Mouse (Mus musculus) heart, embryonic 12.5 days (tissue): ENCODE measurements at regions not wholly inside any gene's neighbourhood (a gene's known extent, or its start where the extent isn't known, plus 50 kb on each side); places are given as distances from the start of the nearest gene placed in this dataset.

Experiments used
- ATAC-seq: fragments of 200-750 bp; cut with Nextera tagmentation; 2 replicates; pipeline ENCODE4 v1.8.0; 2017; ENCODE audit warnings: moderate TSS enrichment, moderate library complexity; ENCODE audit not compliant: insufficient number of reproducible peaks, low FRiP score
- H3K27ac ChIP-seq: fragments of 300-500 bp; sonication (generic); 2 replicates; pipeline ENCODE4 v1.5.1; 2016; ENCODE audit warnings: mild to moderate bottlenecking, moderate library complexity; ENCODE audit not compliant: poor library complexity, severe bottlenecking
- H3K27me3 ChIP-seq: fragments of 300-500 bp; sonication (generic); replicated peaks from 2 replicates; pipeline ENCODE4 v1.6.1; 2016; ENCODE audit warnings: mild to moderate bottlenecking, moderate library complexity
- H3K36me3 ChIP-seq: fragments of 300-500 bp; sonication (generic); 2 replicates; pipeline ENCODE4 v1.6.1; 2016; ENCODE audit warnings: mild to moderate bottlenecking, moderate library complexity
- H3K4me1 ChIP-seq: fragments of 300-500 bp; sonication (generic); replicated peaks from 2 replicates; pipeline ENCODE4 v1.6.1; 2016; ENCODE audit warnings: mild to moderate bottlenecking
- H3K4me2 ChIP-seq: fragments of 300-500 bp; sonication (generic); 2 replicates; pipeline ENCODE4 v1.6.1; 2016; ENCODE audit warnings: mild to moderate bottlenecking, moderate library complexity
- H3K4me3 ChIP-seq: fragments of 300-500 bp; sonication (generic); 2 replicates; pipeline ENCODE4 v1.5.1; 2016; ENCODE audit warnings: mild to moderate bottlenecking
- H3K9ac ChIP-seq: fragments of 300-500 bp; sonication (generic); 2 replicates; pipeline ENCODE4 v1.6.1; 2016; ENCODE audit warnings: mild to moderate bottlenecking, moderate library complexity
- H3K9me3 ChIP-seq: fragments of 300-500 bp; sonication (generic); replicated peaks from 2 replicates; pipeline ENCODE4 v1.6.1; 2016; ENCODE audit warnings: mild to moderate bottlenecking, moderate library complexity
- WGBS: fragments of 180-500 bp; shearing (Covaris S2); methylation state at CpG from one replicate; pipeline ENCODE4 v1.1.7; 2016; 5-methylcytosine and 5-hydroxymethylcytosine counted together

DNA sequence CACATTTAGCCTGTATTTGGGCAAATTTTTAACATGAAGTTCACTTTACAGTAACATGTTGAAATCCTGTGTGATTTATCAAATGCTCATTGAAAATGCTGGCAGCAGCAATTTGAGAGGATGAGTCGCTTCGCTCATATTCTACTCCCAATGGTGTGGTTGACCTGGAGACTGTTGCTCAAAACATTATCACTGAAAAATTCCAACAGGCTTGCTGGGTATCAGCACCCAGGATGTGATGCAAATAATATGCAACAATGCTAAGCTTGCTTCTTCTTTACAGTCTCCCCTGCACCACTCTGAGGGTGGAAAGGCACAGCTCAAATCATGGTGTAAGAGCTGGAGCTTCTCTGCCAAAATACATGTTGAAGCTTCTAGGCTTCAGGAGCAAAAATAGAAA is 321.6 kb upstream of the Slc35b3 start:
- ATAC-seq, result no peak
- Histone ChIP-seq H3K9ac (no peak overlapping the region), H3K4me1 (peaks cover 3% of the 10 kb centered on the region; the same call in 1 of the 2 replicates), H3K4me2 (no peak overlapping the region), H3K27ac (no peak overlapping the region), H3K4me3 (no peak overlapping the region), H3K9me3 (no peaks in the 10 kb centered on the region), H3K36me3 (no peaks in the 10 kb centered on the region), H3K27me3 (no peaks in the 10 kb centered on the region)
- 84% methylated on average over 2 of the region's 2 CpGs for WGBS

DNA sequence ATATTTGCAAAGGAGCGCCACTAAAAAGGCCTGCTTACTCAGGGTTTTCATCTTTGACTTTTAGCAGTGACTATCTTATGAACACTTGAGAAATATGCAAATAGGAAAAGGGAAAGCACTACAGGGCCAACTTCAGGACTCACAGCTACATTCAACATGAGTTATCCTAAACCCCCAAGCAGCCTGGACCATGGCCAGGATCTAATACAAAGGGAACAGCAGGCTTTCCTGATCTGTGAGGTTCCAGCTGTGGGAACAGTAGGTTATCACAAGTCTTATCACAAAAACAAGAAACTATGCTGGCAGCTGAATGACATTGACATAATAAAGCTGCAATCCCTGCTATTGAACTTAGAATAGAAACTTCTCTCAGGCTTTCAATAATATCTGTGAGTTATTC is 317.4 kb upstream of the Slc35b3 start:
- H3K9ac ChIP-seq, result no peak overlapping the region
- no peak overlapping the region for H3K4me3 ChIP-seq
- ATAC-seq, result no peak; the same call in 1 of the 2 replicates
- H3K36me3 ChIP-seq, result no peaks in the 10 kb centered on the region
- no peak overlapping the region for H3K4me2 ChIP-seq
- H3K9me3 ChIP-seq, result no peaks in the 10 kb centered on the region
- no peak overlapping the region for H3K27ac ChIP-seq
- no peaks in the 10 kb centered on the region for H3K27me3 ChIP-seq
- peaks cover 3% of the 10 kb centered on the region; the same call in 1 of the 2 replicates for H3K4me1 ChIP-seq
- WGBS, result 65% methylated on average over 1 of the region's 1 CpGs

GRCm38 (mm10) chr13:39266024-39266423 is 305.3 kb upstream of the Slc35b3 start:
- Histone ChIP-seq H3K27ac (no peak overlapping the region), H3K4me2 (no peak overlapping the region), H3K9ac (no peak overlapping the region), H3K4me1 (no peaks in the 10 kb centered on the region), H3K27me3 (no peaks in the 10 kb centered on the region), H3K9me3 (no peaks in the 10 kb centered on the region), H3K4me3 (no peak overlapping the region), H3K36me3 (no peaks in the 10 kb centered on the region)
- no peak for ATAC-seq
- WGBS, result 63% methylated on average over 5 of the region's 5 CpGs

DNA sequence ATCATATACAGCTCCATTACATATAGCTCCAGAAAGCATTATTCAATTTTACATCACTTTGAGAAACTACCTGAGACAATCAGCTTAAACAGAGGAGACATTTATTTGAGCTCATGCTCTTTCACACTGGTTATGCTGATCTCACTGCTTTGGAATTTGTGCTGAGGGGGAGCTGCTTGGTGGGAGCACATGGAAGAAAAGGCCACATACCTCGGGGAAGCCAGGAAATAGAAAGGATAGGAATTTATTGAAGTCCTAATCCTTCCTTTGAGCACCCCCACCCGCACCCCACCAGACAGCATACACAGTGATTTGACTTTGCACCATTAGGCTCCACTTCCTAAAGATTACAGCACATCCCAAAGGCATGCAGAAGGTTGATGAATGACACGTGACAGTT is 296.0 kb upstream of the Slc35b3 start:
- peak; percentile 48; the same call in 1 of the 2 replicates for ATAC-seq
- Histone ChIP-seq H3K9me3 (no peaks in the 10 kb centered on the region), H3K27ac (no peak overlapping the region), H3K36me3 (no peaks in the 10 kb centered on the region), H3K9ac (no peak overlapping the region), H3K4me3 (no peak overlapping the region), H3K4me1 (peaks cover 4% of the 10 kb centered on the region; the same call in 1 of the 2 replicates), H3K27me3 (no peaks in the 10 kb centered on the region), H3K4me2 (no peak overlapping the region)
- WGBS, result 28% methylated on average over 3 of the region's 3 CpGs

GRCm38 (mm10) chr13:39255338-39255737 is 294.7 kb upstream of the Slc35b3 start:
- no peak overlapping the region for H3K4me2 ChIP-seq
- no peak overlapping the region for H3K9ac ChIP-seq
- 82% methylated on average over 3 of the region's 3 CpGs for WGBS
- ATAC-seq, result no peak
- no peak overlapping the region for H3K27ac ChIP-seq
- peaks cover 4% of the 10 kb centered on the region; the same call in 1 of the 2 replicates for H3K4me1 ChIP-seq
- no peak overlapping the region for H3K4me3 ChIP-seq
- no peaks in the 10 kb centered on the region for H3K27me3 ChIP-seq
- no peaks in the 10 kb centered on the region for H3K36me3 ChIP-seq
- no peaks in the 10 kb centered on the region for H3K9me3 ChIP-seq

- WGBS, result 90% methylated on average over 3 of the region's 3 CpGs
- Histone ChIP-seq H3K36me3 (no peaks in the 10 kb centered on the region), H3K4me2 (no peak overlapping the region), H3K4me3 (no peak overlapping the region), H3K27me3 (no peaks in the 10 kb centered on the region), H3K27ac (no peak overlapping the region), H3K9me3 (no peaks in the 10 kb centered on the region), H3K4me1 (peaks cover 4% of the 10 kb centered on the region; the same call in 1 of the 2 replicates), H3K9ac (no peak overlapping the region)
- no peak for ATAC-seq
These were observed 291.9 kb upstream of the Slc35b3 start for GRCm38 (mm10) chr13:39252591-39252990.

GRCm38 (mm10) chr13:39250096-39250495 is 289.4 kb upstream of the Slc35b3 start:
- WGBS, result 77% methylated on average over 4 of the region's 4 CpGs
- no peak overlapping the region for H3K4me2 ChIP-seq
- no peaks in the 10 kb centered on the region for H3K4me1 ChIP-seq
- no peaks in the 10 kb centered on the region for H3K36me3 ChIP-seq
- H3K27ac ChIP-seq, result no peak overlapping the region
- no peak for ATAC-seq
- no peaks in the 10 kb centered on the region for H3K9me3 ChIP-seq
- H3K27me3 ChIP-seq, result no peaks in the 10 kb centered on the region
- no peak overlapping the region for H3K4me3 ChIP-seq
- H3K9ac ChIP-seq, result no peak overlapping the region

DNA sequence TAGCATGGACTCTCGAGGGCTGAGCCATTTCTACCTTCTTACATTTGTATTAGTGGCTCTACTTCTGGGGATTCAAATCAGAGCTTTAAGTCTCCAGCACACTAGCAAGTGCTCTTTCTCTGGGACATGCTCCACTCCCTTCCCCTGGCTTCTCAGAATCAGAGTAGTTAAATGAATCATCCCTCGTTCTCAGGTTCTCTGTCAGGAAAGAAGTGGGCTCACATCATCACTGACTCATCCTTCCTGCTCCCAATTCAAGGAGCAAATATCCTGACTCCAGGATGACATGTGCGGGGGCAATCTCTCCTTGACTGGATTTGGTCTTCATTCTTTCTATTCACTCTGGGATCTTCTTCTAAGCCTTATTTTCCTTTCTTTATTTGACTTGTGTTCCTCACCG is 266.2 kb upstream of the Slc35b3 start:
- Histone ChIP-seq H3K9ac (no peak overlapping the region), H3K27ac (no peak overlapping the region), H3K36me3 (no peaks in the 10 kb centered on the region), H3K4me1 (no peaks in the 10 kb centered on the region), H3K9me3 (no peaks in the 10 kb centered on the region), H3K4me3 (no peak overlapping the region), H3K27me3 (no peaks in the 10 kb centered on the region), H3K4me2 (no peak overlapping the region)
- ATAC-seq, result no peak
- WGBS, result 73% methylated on average over 4 of the region's 4 CpGs

DNA sequence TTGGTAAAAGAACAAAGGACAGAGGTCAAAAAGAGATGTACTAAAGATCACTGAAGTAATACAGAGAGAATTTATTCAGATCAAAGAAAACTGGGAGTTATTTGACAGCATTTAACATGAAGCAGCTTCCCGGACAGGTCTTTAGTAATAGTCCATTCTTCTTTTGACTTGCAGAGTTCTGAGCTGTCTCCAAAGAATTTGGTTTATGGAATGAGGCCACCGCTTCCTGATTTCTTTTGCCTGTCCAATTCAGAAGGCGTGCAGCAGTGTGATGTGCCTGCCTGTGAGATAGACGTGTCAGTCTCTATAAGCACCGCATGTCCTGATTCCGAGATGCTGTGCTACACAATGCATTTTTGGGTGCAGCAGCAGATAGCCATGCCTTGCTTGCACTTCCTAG is 265.0 kb upstream of the Slc35b3 start:
- 71% methylated on average over 6 of the region's 6 CpGs for WGBS
- Histone ChIP-seq H3K4me1 (no peaks in the 10 kb centered on the region), H3K4me2 (no peak overlapping the region), H3K27me3 (no peaks in the 10 kb centered on the region), H3K27ac (no peak overlapping the region), H3K36me3 (no peaks in the 10 kb centered on the region), H3K9me3 (no peaks in the 10 kb centered on the region), H3K4me3 (no peak overlapping the region), H3K9ac (no peak overlapping the region)
- no peak for ATAC-seq

GRCm38 (mm10) chr13:39211076-39211475 is 250.4 kb upstream of the Slc35b3 start:
- Histone ChIP-seq H3K4me3 (no peak overlapping the region), H3K27ac (no peak overlapping the region), H3K27me3 (no peaks in the 10 kb centered on the region)

GRCm38 (mm10) chr13:39183715-39184179 is 223.1 kb upstream of the Slc35b3 start:
- Histone ChIP-seq H3K9me3 (no peaks in the 10 kb centered on the region), H3K9ac (no peak overlapping the region), H3K4me3 (no peak overlapping the region), H3K36me3 (no peaks in the 10 kb centered on the region), H3K4me1 (no peaks in the 10 kb centered on the region), H3K4me2 (peak overlapping the region; percentile 33; the same call in 1 of the 2 replicates), H3K27me3 (no peaks in the 10 kb centered on the region), H3K27ac (no peak overlapping the region)
- 31% methylated on average over 2 of the region's 2 CpGs for WGBS
- ATAC-seq, result no peak

More at GRCm38 (mm10) chr13:39211076-39211475, 250.4 kb upstream of the Slc35b3 start:
- no peak for ATAC-seq
- Histone ChIP-seq H3K36me3 (no peaks in the 10 kb centered on the region), H3K4me2 (no peak overlapping the region), H3K4me1 (no peaks in the 10 kb centered on the region), H3K9ac (no peak overlapping the region), H3K9me3 (no peaks in the 10 kb centered on the region)
- 83% methylated on average over 8 of the region's 8 CpGs for WGBS

DNA sequence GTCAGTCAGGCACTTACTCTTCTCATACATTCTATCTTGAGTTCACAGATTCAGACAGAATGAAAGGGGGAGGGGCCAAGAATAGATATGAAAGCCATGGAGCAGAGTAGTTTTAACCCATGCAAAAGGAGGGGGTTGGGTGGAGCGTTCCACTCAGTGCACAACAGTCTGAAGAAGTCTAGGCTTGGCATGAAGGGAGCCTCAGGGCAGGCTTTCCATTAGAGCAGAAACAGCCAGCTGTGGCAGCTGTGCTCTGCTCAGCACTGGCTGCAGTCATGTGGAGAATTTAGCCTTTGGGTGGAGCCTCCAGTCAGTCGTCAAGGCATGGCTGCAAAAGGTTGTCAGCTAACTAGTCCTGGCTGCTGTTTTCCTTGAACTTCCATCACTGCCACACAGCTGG is 201.3 kb upstream of the Slc35b3 start:
- 46% methylated on average over 2 of the region's 2 CpGs for WGBS
- Histone ChIP-seq H3K4me1 (no peaks in the 10 kb centered on the region), H3K27me3 (no peaks in the 10 kb centered on the region), H3K4me3 (no peak overlapping the region), H3K9ac (no peak overlapping the region), H3K27ac (no peak overlapping the region), H3K4me2 (no peak overlapping the region), H3K9me3 (no peaks in the 10 kb centered on the region), H3K36me3 (no peaks in the 10 kb centered on the region)
- ATAC-seq, result no peak
